Mouse (Mus musculus) telencephalon, adult 2 months (tissue): ENCODE measurements at regions not wholly inside any gene's neighbourhood (a gene's known extent, or its start where the extent isn't known, plus 50 kb on each side); places are given as distances from the start of the nearest gene placed in this dataset.
"Not testable (repeated sequence)": the region's sequence is repeated elsewhere in the genome, so short reads cannot be mapped to it uniquely, and the experiment has no call there.

Experiments
- DNase-seq: peaks from one replicate; pipeline ENCODE4 v3.0.0-alpha.2; 2011; ENCODE audit warnings: low read depth, low spot score

DNA sequence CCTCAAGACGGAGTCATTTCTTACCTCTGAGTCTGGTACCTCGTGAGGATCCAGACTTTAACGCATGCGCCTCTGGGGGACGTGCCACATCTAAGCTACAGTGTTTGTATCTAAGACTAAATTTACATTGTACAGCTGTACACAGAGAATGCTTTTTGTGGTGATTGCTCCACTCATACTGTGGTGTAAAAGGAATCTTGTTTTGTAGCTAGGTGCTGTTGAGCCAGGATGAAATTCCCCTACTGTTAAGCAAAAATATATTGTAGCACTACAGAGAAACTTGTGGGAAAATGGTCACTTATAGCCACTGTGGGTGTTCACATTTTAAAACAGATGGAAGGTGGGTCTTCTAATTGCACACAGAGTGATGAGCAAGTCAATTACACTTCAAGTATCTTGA is 99.1 kb downstream of the Gpr63 start:
- DNase-seq = peak; percentile 36

DNA sequence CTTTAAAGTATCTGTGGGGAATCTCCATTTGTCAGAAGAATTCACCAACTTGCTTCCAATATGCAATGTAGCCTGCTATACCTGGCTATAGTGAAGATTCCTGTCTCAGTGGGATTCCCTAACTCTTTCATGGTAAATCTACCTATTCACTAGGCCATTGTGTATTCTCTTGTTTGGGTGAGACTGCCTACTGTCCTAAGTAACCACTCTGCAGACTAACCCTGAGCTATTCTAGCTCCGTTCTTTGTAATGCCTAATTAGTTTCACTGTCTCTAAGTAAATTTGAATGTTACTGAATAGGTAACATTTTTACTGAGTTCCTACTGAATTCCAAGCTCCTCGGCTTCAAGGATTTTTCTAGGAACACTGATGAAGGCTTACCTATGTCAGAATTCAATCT is 126.5 kb downstream of the Gpr63 start:
- DNase-seq = not testable (repeated sequence)

DNA sequence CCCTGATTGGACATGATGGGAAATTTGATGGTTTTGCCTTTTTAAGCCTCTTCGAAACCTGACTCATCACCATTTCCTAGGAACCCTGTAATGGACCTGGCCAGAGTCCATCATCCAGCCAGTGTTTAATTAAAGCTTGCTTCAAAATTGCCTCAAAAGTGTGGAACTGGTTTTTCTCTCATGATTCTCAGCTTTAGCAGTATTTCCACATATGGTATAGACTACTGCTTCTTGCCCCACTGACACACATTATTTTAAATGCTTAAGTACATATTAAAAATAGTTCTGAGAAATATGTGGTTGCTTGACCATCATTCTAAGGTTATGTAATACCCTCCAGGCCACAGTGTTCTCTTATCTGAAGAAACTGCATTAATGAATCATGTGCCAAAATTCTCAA is 135.3 kb downstream of the Gpr63 start:
- DNase-seq = no peak

DNA sequence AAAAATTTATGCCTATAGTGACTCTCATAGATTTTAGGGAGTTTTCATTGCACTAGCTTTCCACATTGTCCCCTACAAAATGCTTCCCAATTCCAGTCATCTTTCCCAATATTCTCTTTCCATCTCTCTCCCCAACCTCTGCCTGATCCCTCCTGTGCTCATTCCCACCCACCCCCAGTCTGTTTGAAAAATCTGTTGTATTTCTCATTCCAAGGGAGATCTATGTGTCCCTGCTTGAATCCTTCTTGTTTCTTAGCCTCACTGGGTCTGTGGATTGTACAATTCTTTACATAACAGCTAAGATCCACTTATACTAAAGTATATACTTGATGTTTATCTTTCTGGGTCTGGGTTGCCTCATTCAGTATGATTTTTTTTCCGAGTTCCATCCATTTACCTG is 101.4 kb downstream of the Fhl5 start:
- DNase-seq = peak; percentile 16
